Mouse (Mus musculus): ENCODE measurements around the gene Cfap45. TPM values are rescaled to one million over a fixed set of nuclear protein-coding genes. Genes with fewer than 3 reads are reported as not detected.
A peak's percentile ranks its signal among the peaks of the same experiment; 100 is the strongest.

Cfap45 gene
- total RNA-seq, 1 experiment from 2014 or later, result 1.3 TPM

DNA sequence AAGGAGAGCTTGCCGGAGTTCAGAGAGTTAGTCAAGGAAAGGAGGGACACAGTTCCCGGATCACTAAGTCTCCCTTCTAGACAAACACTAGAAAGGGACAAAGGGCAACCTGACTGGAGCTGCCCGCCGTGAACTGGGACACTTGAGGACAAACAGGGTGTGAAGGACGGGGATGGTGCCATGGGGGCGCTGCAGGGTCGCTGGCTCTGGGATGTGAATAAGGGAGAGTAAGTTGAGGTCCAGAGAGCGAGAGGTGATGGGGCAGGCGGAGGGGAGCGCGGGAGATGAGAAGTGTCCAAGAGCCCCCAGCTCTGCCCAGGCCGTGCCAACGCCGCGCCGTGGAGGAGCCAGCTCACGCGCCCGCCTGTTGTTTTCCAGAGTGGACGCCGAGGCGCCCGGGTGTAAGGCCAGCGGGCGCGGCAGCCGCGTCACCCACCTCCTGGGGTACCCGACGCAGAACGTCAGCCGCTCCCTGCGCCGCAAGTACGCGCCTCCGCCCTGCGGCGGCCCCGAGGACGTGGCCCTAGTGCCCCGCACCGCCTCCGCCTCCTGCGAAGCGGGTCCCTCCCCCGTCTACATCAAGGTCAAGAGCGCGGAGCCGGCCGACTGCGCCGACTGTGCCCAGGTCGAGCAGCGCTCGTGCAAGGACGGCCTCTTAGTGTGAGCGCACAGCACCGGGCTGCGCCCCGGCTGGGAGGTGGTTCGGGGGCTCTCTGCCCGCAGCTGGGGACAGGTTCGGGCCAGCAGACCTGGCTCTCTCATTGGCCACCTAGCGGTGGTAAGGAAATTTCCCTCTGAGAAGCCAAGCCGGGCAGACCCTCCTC, 42.3 kb downstream of the Cfap45 start:
- DNase-seq, result peak; percentile 79

DNA sequence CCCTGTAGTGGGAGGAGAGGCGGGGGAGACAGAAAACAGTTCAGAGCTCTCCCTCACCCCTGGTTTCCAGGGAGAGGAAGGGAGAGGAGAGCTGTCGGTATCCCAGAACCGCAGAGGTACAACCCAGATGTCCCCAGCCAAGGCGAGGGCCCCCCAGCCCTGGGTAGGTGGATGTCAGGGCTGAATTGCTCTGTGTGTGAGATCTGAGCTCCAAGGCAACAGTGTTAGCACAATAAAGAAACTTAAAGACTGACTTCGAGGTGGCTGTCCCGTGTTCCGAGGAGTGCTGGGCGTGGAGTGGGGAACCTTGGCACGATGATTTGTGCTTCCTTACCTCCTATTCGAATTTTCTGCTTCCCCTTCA, 42.8 kb downstream of the Cfap45 start:
- no peak for DNase-seq

DNA sequence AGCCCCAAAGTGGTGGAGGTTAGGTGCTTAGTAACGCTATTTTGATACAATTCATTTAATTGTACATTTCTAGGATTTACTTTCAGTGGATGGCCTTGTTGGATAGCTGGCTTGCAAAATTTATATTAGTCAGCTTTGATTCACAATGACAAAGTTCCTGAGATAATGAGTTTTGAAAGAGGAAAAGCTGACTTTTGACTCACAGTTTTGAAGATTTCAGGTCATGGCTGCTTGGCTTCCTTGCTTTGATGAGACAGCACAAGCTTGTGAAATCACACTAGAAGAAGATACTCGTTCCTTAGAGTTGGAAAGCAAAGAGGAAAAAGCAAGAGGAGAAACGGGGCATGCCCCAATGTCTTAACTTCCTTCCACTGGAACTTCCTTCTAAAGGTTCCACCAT, 45.5 kb downstream of the Cfap45 start:
- no peak for DNase-seq

DNA sequence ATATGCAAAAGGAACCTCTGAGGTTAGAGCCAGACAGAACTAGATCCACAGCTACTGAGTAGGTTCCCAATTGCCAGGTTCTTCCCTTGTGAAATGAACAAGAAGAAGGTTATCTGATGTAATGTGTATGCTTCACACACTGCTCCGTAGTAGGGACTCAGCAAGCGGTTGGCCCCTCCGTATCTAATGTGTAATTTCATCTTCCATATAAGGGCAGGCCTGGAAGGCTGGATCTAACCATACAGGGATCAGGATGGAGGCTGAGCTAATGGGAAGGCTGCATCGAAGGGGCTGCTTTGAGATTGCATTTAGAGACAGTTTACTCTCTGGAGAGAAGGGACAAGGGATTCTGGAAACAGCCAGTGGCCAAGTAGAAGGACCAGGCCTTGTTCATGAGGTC, 47.2 kb downstream of the Cfap45 start:
- no peak for DNase-seq

DNA sequence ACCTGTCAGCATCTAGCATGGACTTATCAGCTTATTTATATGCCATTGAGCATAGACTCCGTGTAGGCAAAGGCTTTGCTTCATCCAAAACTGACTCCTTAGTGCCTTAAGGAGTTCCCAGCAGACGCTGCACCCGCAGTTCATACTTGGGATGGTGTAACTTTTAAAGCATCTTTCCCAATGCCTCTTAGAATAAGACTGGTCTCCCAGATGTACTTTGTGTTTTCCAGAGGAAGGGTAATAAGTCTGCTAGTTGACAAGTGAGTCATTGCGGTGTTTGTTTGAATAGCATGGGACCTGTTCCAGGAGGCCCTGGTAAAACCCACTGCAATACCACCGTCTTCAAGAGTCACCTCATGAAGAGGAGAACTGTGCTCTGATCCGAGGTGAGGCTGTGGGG, 59.5 kb downstream of the Cfap45 start:
- DNase-seq, result no peak

DNA sequence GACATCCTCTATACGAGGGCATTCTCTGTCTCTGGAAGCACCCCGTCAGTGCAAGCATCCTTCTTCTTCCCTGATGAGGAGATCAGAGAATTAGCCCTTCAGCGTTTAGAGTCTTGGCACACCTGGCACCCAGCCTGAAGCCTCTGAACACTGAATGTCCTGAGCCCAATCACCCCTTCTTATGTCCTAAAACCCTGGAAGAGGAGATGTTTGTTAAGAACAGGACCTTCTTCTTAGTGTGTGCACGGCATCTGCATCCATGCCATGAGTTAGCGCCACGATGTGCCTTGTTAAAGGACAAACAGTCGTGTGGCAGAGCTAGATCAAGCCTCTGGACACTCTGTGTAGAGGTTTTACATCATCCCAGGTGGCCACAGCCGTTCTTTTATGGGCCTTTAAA, 61.8 kb downstream of the Cfap45 start:
- DNase-seq, result no peak

- DNase-seq, result no peak
These were observed 63.7 kb downstream of the Cfap45 start for GRCm38 (mm10) chr1:172584271-172584670.

GRCm38 (mm10) chr1:172585026-172585425, 64.4 kb downstream of the Cfap45 start:
- DNase-seq, result no peak

- DNase-seq, result peak; percentile 18
These were observed 65.3 kb downstream of the Cfap45 start for GRCm38 (mm10) chr1:172585612-172586567.

- no peak for DNase-seq
These were observed 69.8 kb downstream of the Cfap45 start, which contains the start of gene Slamf8 for GRCm38 (mm10) chr1:172590385-172590784. TSS of gene Slamf8 (minus strand) at chr1:172590568.

DNA sequence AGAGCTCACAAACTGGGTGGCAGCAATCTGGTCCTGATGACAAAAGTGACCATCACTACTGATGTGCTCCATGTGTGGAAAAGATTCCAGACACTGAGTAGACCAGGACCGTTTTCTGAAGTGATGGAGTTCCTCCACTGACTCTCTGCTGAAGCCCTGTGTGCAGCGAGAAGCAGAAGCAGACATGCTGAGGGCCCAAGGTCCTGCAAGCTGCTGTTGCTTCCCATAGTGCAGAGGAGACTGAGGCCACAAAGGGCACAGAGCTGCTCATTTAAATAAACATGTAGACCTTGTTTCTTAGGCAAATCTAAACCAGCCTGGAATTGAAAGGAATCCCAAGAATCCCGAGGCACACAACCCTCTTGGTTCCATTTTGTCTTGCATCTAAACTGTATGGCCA, 72.7 kb downstream of the Cfap45 start:
- DNase-seq, result no peak

GRCm38 (mm10) chr1:172593956-172594355, 73.4 kb downstream of the Cfap45 start:
- no peak for DNase-seq

- peak; percentile 34 for DNase-seq
These were observed 73.9 kb downstream of the Cfap45 start for GRCm38 (mm10) chr1:172594495-172594894.

Other genes starting within 250 kb of the Cfap45 start
- gene Atp1a2, start 222.7 kb upstream of the Cfap45 start, total RNA-seq (2021), result 110 and 122 TPM in 2 replicates
- gene Kcnj9, start 191.5 kb upstream of the Cfap45 start, total RNA-seq (2021), result 0.18 TPM in 1 of 2 replicates, not detected in the other
- 0.39 and 0.48 TPM in 2 replicates for gene Kcnj10, start 179.6 kb upstream of the Cfap45 start, total RNA-seq (2021)
- gene Pigm, start 144.3 kb upstream of the Cfap45 start, total RNA-seq (2021), result 11.8 and 13.1 TPM in 2 replicates
- gene Slamf9, start 45.4 kb upstream of the Cfap45 start, total RNA-seq (2021), result 1.9 and 3.4 TPM in 2 replicates
- gene Igsf9, start 39.0 kb upstream of the Cfap45 start, total RNA-seq (2021), result 2.9 and 3.6 TPM in 2 replicates
- gene Tagln2, start 20.8 kb upstream of the Cfap45 start, total RNA-seq (2021), result 80.7 and 88.8 TPM in 2 replicates
- gene Vsig8, start 35.1 kb downstream of the Cfap45 start, total RNA-seq (2021), result 0.33 TPM in 1 of 2 replicates, not detected in the other
- 0.24 TPM in 1 of 2 replicates, not detected in the other for gene Slamf8, start 69.8 kb downstream of the Cfap45 start, total RNA-seq (2021)
- gene Fcrl6, start 81.8 kb downstream of the Cfap45 start, total RNA-seq (2021), result not detected in 2 replicates
- 7.1 and 8.4 TPM in 2 replicates for gene Dusp23, start 112.2 kb downstream of the Cfap45 start, total RNA-seq (2021)
- 3.1 TPM in 1 of 2 replicates, not detected in the other for gene Crp, start 177.3 kb downstream of the Cfap45 start, total RNA-seq (2021)

Measured in adrenal gland, postnatal 25 days (tissue).